Mouse (Mus musculus): ENCODE data around the gene Sel1l.

DNA sequence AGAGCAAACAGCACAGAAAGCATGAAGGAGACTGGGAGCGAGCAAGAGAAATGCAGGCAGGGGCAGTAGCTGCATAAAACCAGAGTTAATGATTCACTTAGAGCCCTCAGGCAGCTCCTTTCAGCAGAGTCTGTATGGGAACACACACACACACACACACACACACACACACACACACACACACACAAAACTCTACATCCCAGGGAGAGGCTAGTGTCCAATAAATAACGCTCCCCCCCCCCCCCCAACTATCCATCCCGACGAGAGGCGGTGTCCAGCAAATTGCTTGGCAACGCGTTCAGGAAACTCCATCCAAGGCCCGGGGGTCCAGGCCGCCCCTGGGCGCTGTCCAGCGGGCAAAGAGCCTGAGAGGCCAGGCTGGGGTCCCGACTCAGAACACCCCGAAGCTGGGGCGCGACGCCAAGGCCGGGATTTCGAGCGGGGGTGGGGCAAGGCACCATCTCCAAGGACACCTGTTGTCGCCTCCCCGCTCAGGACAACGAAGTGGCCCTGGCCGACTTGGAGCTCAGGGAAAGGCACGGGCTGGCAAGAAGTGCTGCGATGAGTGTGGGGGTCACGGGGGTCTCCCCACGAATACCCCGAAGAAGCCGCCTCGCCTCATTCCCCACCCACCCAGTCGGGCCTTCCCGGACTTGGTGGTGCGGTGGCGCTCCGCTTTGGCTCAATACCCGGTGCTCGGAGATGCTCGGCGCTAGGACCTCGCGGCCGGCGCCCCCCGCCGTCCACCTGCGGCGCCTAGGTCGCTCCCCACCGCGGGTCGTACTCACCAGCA lies 70.5 kb downstream of the Sel1l start:
- TF ChIP-seq CTCF (IDR thresholded peaks at IDR 0.05; ENCODE audit: control insufficient read depth, insufficient read depth, insufficient replicate concordance, low read depth, low read length) (no peak), POLR2A (IDR thresholded peaks at IDR 0.05; ENCODE audit: control insufficient read depth, low read depth, low read length) (no peak)

Data from testis, adult 2 months (tissue).